Mouse (Mus musculus) megakaryocyte, embryonic 14.5 days (primary cell): ENCODE results near the gene Tmem151b.

Source experiments
- FLI1 ChIP-seq: IDR thresholded peaks from 2 replicates; pipeline ENCODE4 v1.6.1; 2012; ENCODE audit warnings: low read length, inconsistent platforms, mixed read lengths
- GATA1 ChIP-seq: IDR thresholded peaks from 3 replicates; pipeline ENCODE4 v1.6.1; 2012; ENCODE audit warnings: mixed read lengths, low read length, inconsistent platforms, borderline replicate concordance

DNA sequence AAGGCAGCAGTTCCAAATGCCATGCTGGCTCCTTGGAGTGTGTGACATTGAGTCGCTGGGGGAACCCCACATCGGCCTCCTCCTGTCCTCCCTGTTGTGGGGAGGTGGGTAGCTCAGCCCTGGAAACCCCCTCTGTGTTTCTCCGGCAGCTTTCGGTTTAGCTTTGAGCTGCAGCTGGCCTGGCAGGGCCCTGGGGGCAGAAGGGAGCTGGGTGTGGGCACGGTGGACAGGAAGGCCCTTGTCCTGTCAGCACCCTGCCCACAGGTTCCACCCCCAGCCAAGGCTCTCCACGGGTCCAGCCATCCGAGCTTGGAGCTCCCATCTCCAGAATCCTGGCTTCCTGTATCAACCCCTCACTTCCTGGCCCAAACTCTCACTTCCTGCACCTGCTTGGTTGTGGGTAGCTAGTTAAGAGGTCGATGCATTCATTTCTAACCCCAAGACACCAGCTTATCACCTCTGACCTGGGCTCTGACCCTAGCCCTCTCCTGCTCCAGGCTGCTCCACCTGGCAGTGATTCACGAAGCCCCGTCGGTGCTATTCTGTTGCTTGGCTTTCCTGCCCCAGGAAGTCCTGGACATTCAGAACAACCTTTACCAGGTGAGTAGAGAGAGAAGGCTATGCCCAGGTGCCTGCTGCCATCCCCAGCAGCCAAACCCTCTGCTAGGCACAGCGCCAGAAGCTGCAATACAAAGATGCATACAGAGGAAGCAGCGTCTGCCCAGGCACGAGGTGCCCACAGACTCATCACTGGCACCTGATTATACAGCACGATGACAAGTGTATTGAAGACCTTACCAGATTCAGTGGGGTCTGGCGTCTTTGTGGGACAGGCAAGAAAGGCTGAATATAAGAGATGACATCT lies 8.8 kb upstream of the Tmem151b start:
- TF ChIP-seq GATA1 (no peak), FLI1 (no peak)
